Mouse (Mus musculus): ENCODE measurements at regions not wholly inside any gene's neighbourhood (a gene's known extent, or its start where the extent isn't known, plus 50 kb on each side); places are given as distances from the start of the nearest gene placed in this dataset.
A peak's percentile ranks its signal among the peaks of the same experiment; 100 is the strongest.

- no peak for DNase-seq (ENCODE audit: low read depth)
Observed at GRCm38 (mm10) chr4:114716703-114717102, 104.8 kb upstream of the Gm12830 start.

- DNase-seq (ENCODE audit: low read depth): no peak
Observed at GRCm38 (mm10) chr4:114720696-114721095, 100.8 kb upstream of the Gm12830 start.

- peak; percentile 15 for DNase-seq (ENCODE audit: low read depth)
Observed at GRCm38 (mm10) chr4:114721386-114721785, 100.1 kb upstream of the Gm12830 start.

- DNase-seq (ENCODE audit: low read depth): no peak
Observed at GRCm38 (mm10) chr4:114728235-114729000, 93.1 kb upstream of the Gm12830 start.

- DNase-seq (ENCODE audit: low read depth): no peak
Observed at GRCm38 (mm10) chr4:114733256-114734004, 88.1 kb upstream of the Gm12830 start.

GRCm38 (mm10) chr4:114738903-114739667 lies 82.4 kb upstream of the Gm12830 start:
- DNase-seq (ENCODE audit: low read depth): peak; percentile 9

GRCm38 (mm10) chr4:114748131-114748530 lies 73.4 kb upstream of the Gm12830 start:
- no peak for DNase-seq (ENCODE audit: low read depth)

GRCm38 (mm10) chr4:114759837-114760236 lies 61.7 kb upstream of the Gm12830 start:
- DNase-seq (ENCODE audit: low read depth): no peak

GRCm38 (mm10) chr4:114766643-114767393 lies 54.7 kb upstream of the Gm12830 start:
- DNase-seq (ENCODE audit: low read depth): no peak
